Mouse (Mus musculus) bone marrow, adult 2 months (tissue): ENCODE data around the gene Cd80.

Source experiments
- CTCF ChIP-seq: fragments of 200-500 bp; IDR thresholded peaks from 2 replicates; pipeline ENCODE4 v1.5.1; 2011; ENCODE audit warnings: low read length, control low read depth; ENCODE audit not compliant: control insufficient read depth, insufficient read depth
- POLR2A ChIP-seq: fragments of 200-500 bp; IDR thresholded peaks from 2 replicates; pipeline ENCODE4 v1.6.1; 2011; ENCODE audit warnings: low read depth, mild to moderate bottlenecking, control low read depth, low read length, borderline replicate concordance; ENCODE audit not compliant: control insufficient read depth

GRCm38 (mm10) chr16:38440403-38440802 lies 15.0 kb upstream of the Cd80 start:
- TF ChIP-seq CTCF (no peak), POLR2A (no peak)
